Mouse (Mus musculus) small intestine, adult 2 months (tissue): ENCODE measurements at regions not wholly inside any gene's neighbourhood (a gene's known extent, or its start where the extent isn't known, plus 50 kb on each side); places are given as distances from the start of the nearest gene placed in this dataset.

Source experiments
- CTCF ChIP-seq: fragments of 200-500 bp; IDR thresholded peaks from 2 replicates; pipeline ENCODE4 v1.5.1; 2012; ENCODE audit warnings: low read depth, mild to moderate bottlenecking, control low read depth, inconsistent platforms, low read length, moderate library complexity, mixed read lengths; ENCODE audit not compliant: insufficient replicate concordance, insufficient read length; ENCODE audit errors: extremely low read depth
- POLR2A ChIP-seq: fragments of 200-500 bp; IDR thresholded peaks from 2 replicates; pipeline ENCODE4 v1.6.1; 2012; ENCODE audit warnings: low read depth, mild to moderate bottlenecking, control low read depth, inconsistent platforms, low read length, moderate library complexity

DNA sequence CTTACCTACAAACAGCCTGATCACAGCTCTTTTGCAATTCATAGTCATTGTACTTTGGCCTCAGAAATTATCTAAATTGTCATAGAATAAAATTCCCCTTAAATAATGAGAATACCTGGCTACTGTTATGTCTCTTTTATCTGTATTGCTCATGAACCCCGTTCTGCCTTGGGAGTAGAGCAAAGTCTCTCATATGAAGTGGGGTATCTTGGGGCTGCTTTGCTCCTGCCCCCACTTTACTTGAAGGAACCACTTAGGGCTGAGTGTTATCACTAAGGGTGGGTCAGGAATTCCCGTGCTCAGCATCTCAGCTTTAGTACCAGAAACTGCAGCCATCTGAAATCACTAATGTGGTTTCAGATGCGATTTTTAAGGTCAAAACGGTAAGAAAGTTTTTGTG lies 170.3 kb upstream of the Sdr16c6 start:
- TF ChIP-seq CTCF (no peak), POLR2A (no peak)
